1 mouse cellular context compared by ENCODE assay signal in genomic region chr3:95842503-95843214, GRCm38 (mm10).
TF ChIP-seq lines count a peak whose summit lies in the region.

No protein-coding gene starts in this region.

TF ChIP-seq in MEL, 35 proteins besides CTCF, POLR2A, EP300 and RAD21:
- TF ChIP-seq ZKSCAN1 (IDR thresholded peaks at IDR 0.05; ENCODE audit: low read depth, low read length) (peak; percentile 71; the same call in 1 of the 2 replicates), ZNF384 (IDR thresholded peaks at IDR 0.05; ENCODE audit: low read depth, low read length) (peak; percentile 65), RCOR1 (IDR thresholded peaks at IDR 0.05; ENCODE audit: low read depth, low read length) (0 out of 2 replicates have a peak, but pooled peaks have one; percentile 27), ZC3H11A (IDR thresholded peaks at IDR 0.05; ENCODE audit: low read depth, low read length) (no peak), MYC (IDR thresholded peaks at IDR 0.05; ENCODE audit: low read depth, low read length) (peak; percentile 51; the same call in 1 of the 2 replicates), MXI1 (IDR thresholded peaks at IDR 0.05; ENCODE audit: low read depth, low read length) (no peak)
